Mouse (Mus musculus) brain, embryonic 14.5 days (tissue): ENCODE data around the gene Mcm7.

Experiments used
- CTCF ChIP-seq: fragments of 200-500 bp; IDR thresholded peaks from 2 replicates; pipeline ENCODE4 v1.5.1; 2012; ENCODE audit warnings: inconsistent platforms, mild to moderate bottlenecking, moderate library complexity, borderline replicate concordance; ENCODE audit not compliant: insufficient read depth, insufficient read length; ENCODE audit errors: extremely low read depth
- POLR2A ChIP-seq: fragments of 200-500 bp; IDR thresholded peaks from 2 replicates; pipeline ENCODE4 v1.6.1; 2012; ENCODE audit warnings: mild to moderate bottlenecking, inconsistent platforms, borderline replicate concordance; ENCODE audit not compliant: poor library complexity, insufficient read depth, insufficient read length, severe bottlenecking; ENCODE audit errors: extremely low read depth

GRCm38 (mm10) chr5:138132425-138133064 lies 39.7 kb downstream of the Mcm7 start:
- no peak for TF ChIP-seq CTCF
- TF ChIP-seq POLR2A, result no peak
